In genomic region chrX:101429976-101430375, GRCm38 (mm10) we compare ENCODE assay signal across 8 mouse cellular contexts. TPM values are rescaled to one million over a fixed set of nuclear protein-coding genes. Genes with fewer than 3 reads are reported as not detected.
DNase-seq lines count a peak whose midpoint lies in the region; ATAC-seq and TF ChIP-seq lines count a peak whose summit lies in the region.

No protein-coding gene starts in this region.

- H3K4me3 ChIP-seq in heart, embryonic 12.5 days: peak overlapping the region; percentile 73
- H3K4me3 ChIP-seq in CH12.LX (replicated peaks in 1 of 3; ENCODE audit: low read depth in 2 of 3, low read length in 2 of 3, poor library complexity in 1 of 3): peak overlapping the region; percentile 66 to 77 (median 74)
- H3K4me3 ChIP-seq in embryonic facial prominence, embryonic 10.5 days: peak overlapping the region; percentile 72
- H3K4me3 ChIP-seq in hindbrain, embryonic 16.5 days (ENCODE audit: low read length): peak overlapping the region; percentile 56

- intact Hi-C loops in heart, postnatal 25 days (cut with DNase I): loop anchor here (10.0 kb wide), 1 partner anchor 295 kb away; no protein-coding TSS in a partner anchor

- in situ Hi-C loops in CH12.LX (cut with MboI; ENCODE audit: low pct_ligation_motif_present, low pct_unique_long_range_greater_than_20kb, low sequenced_read_pairs): loop anchor here (25.0 kb wide), 1 partner anchor 132 kb away; no protein-coding TSS in a partner anchor

- 19% methylated on average over 14 of the region's 14 CpGs for WGBS in heart, embryonic 12.5 days
- WGBS in embryonic facial prominence, embryonic 10.5 days: 20% methylated on average over 14 of the region's 14 CpGs
- 11% methylated on average over 14 of the region's 14 CpGs for whole genome bisulfite sequencing in hindbrain, embryonic 16.5 days

- H3K4me1 ChIP-seq in heart, embryonic 12.5 days (replicated peaks): no peaks in the 10 kb centered on the region
- H3K4me1 ChIP-seq in CH12.LX (ENCODE audit: control insufficient read depth in 1 of 2, insufficient read depth in 2 of 2): peaks cover 0 to 13% of the 10 kb centered on the region in 2 experiments; a peak in 1 of 4 replicates
- H3K4me1 ChIP-seq in embryonic facial prominence, embryonic 10.5 days: 0 out of 2 replicates have a peak, but pooled peaks cover 4% of the 10 kb centered on the region
- no peaks in the 10 kb centered on the region; the same call in 1 of the 2 replicates for H3K4me1 ChIP-seq in hindbrain, embryonic 16.5 days (ENCODE audit: control insufficient read depth, insufficient read depth, low read depth, low read length)

- H3K9ac ChIP-seq in heart, embryonic 12.5 days: peak overlapping the region; percentile 86
- peak overlapping the region; percentile 27 for H3K9ac ChIP-seq in CH12.LX (ENCODE audit: insufficient read depth, low read depth)
- peak overlapping the region; percentile 70 for H3K9ac ChIP-seq in hindbrain, embryonic 16.5 days (ENCODE audit: low read depth, low read length)

- peak overlapping the region; percentile 97 for H3K27ac ChIP-seq in heart, embryonic 12.5 days (ENCODE audit: poor library complexity, severe bottlenecking)
- H3K27ac ChIP-seq in CH12.LX (ENCODE audit: insufficient read depth, low read depth): peak overlapping the region; percentile 66
- peak overlapping the region; percentile 98 for H3K27ac ChIP-seq in embryonic facial prominence, embryonic 10.5 days (replicated peaks)
- H3K27ac ChIP-seq in hindbrain, embryonic 16.5 days (ENCODE audit: low read depth, low read length): peak overlapping the region; percentile 91

- H3K36me3 ChIP-seq in heart, embryonic 12.5 days: peaks cover 11% of the 10 kb centered on the region; the same call in 1 of the 2 replicates
- peaks cover 9 to 18% of the 10 kb centered on the region in 2 experiments for H3K36me3 ChIP-seq in CH12.LX (replicated peaks in 1 of 2; ENCODE audit: control insufficient read depth in 1 of 2, insufficient read depth in 1 of 2, low read length in 1 of 2)
- H3K36me3 ChIP-seq in embryonic facial prominence, embryonic 10.5 days (replicated peaks): peaks cover 43% of the 10 kb centered on the region
- no peaks in the 10 kb centered on the region for H3K36me3 ChIP-seq in hindbrain, embryonic 16.5 days (ENCODE audit: control insufficient read depth, insufficient read depth, low read length)

- no peak for DNase-seq in heart, postnatal 25 days (ENCODE audit: low spot score)
- DNase-seq in CH12.LX (ENCODE audit: extremely low read depth): no peak
- DNase-seq in embryonic facial prominence, embryonic 10.5 days (ENCODE audit: low spot score): no peak
- peak; percentile 15 for DNase-seq in mesoderm, embryonic 11.5 days (ENCODE audit: low read depth, low spot score)
- no peak for DNase-seq in layer of hippocampus, postnatal 25 days (ENCODE audit: extremely low spot score in 1 of 2, low spot score in 1 of 2)
- DNase-seq in urinary bladder, postnatal 10 days (ENCODE audit: low spot score): no peak

- peak overlapping the region; percentile 56 for H3K4me2 ChIP-seq in heart, embryonic 12.5 days
- H3K4me2 ChIP-seq in CH12.LX (ENCODE audit: insufficient read depth, low read depth, poor library complexity, severe bottlenecking): no peak overlapping the region
- peak overlapping the region; percentile 55 for H3K4me2 ChIP-seq in hindbrain, embryonic 16.5 days (ENCODE audit: low read length)

- TF ChIP-seq CTCF in CH12.LX (conservative IDR thresholded peaks at IDR 0.05 in 1 of 2, IDR thresholded peaks at IDR 0.05 in 1 of 2; ENCODE audit: low read depth in 2 of 2, low read length in 2 of 2): no peak

- peak; percentile 44 for ATAC-seq in heart, embryonic 12.5 days (ENCODE audit: insufficient number of reproducible peaks, low FRiP score)
- ATAC-seq in hindbrain, embryonic 16.5 days: peak; percentile 56

- dilution Hi-C loops in CH12.LX (cut with MboI; ENCODE audit: extremely low pct_ligation_motif_present, extremely low pct_unique_long_range_greater_than_20kb, low sequenced_read_pairs): no loop called here

- H3K9me3 ChIP-seq in heart, embryonic 12.5 days (replicated peaks): no peaks in the 10 kb centered on the region
- no peaks in the 10 kb centered on the region for H3K9me3 ChIP-seq in CH12.LX (replicated peaks; ENCODE audit: low read length)
- no peaks in the 10 kb centered on the region for H3K9me3 ChIP-seq in embryonic facial prominence, embryonic 10.5 days
- H3K9me3 ChIP-seq in hindbrain, embryonic 16.5 days (ENCODE audit: control insufficient read depth, low read length): no peaks in the 10 kb centered on the region

- no peak for TF ChIP-seq POLR2A in CH12.LX (IDR thresholded peaks at IDR 0.05; ENCODE audit: low read depth, low read length)

- TF ChIP-seq EP300 in CH12.LX (IDR thresholded peaks at IDR 0.05; ENCODE audit: low read length): no peak

- no peak for TF ChIP-seq RAD21 in CH12.LX (IDR thresholded peaks at IDR 0.05; ENCODE audit: low read depth, low read length)

- H3K27me3 ChIP-seq in heart, embryonic 12.5 days (replicated peaks): no peaks in the 10 kb centered on the region
- no peaks in the 10 kb centered on the region for H3K27me3 ChIP-seq in CH12.LX (replicated peaks)
- H3K27me3 ChIP-seq in embryonic facial prominence, embryonic 10.5 days (replicated peaks; ENCODE audit: low read depth, poor library complexity, severe bottlenecking): peaks cover 11% of the 10 kb centered on the region
- no peaks in the 10 kb centered on the region for H3K27me3 ChIP-seq in hindbrain, embryonic 16.5 days (replicated peaks; ENCODE audit: control insufficient read depth, insufficient read depth, low read length)

- peaks cover 46% of the 10 kb centered on the region for H3K79me2 ChIP-seq in CH12.LX (replicated peaks; ENCODE audit: control insufficient read depth, extremely low read depth, insufficient read depth, poor library complexity, severe bottlenecking)

TF ChIP-seq in CH12.LX, 34 proteins besides CTCF, POLR2A, EP300 and RAD21:
- TF ChIP-seq RCOR1 (conservative IDR thresholded peaks at IDR 0.05; ENCODE audit: low read depth, low read length) (no peak), CHD2 (IDR thresholded peaks at IDR 0.05; ENCODE audit: low read length) (no peak), HCFC1 (IDR thresholded peaks at IDR 0.05; ENCODE audit: low read depth, low read length) (no peak), MYC (IDR thresholded peaks at IDR 0.05; ENCODE audit: low read depth, low read length) (0 out of 2 replicates have a peak, but pooled peaks have one; percentile 30)

RNA-seq across cellular contexts. Expression of gene Nono, which starts 0.9 kb away (rescaled TPM):
- polyA plus RNA-seq in heart, embryonic 12.5 days (2016; fragmentation: Nextera tagmentation; extraction: Ambion mirVana): 290 and 312 TPM in 2 replicates
- 10 to 100 TPM; 69.3 to 75.5 TPM for total RNA-seq in heart, postnatal 25 days (2021)
- total RNA-seq in CH12.LX (2012; rRNA removed) (314 and 325 TPM in 2 replicates), CH12.LX (2014; rRNA removed) (388 and 398 TPM in 2 replicates)
- 535 and 618 TPM in 2 replicates for polyA plus RNA-seq in CH12.LX (2012; ENCODE audit: insufficient read length, low read depth)
- polyA plus RNA-seq in embryonic facial prominence, embryonic 10.5 days (2016; fragmentation: Nextera tagmentation; extraction: Ambion mirVana): 646 and 656 TPM in 2 replicates
- 256 and 286 TPM in 2 replicates for polyA plus RNA-seq in hindbrain, embryonic 16.5 days (2015; fragmentation: Nextera tagmentation; extraction: Ambion mirVana)
- total RNA-seq in layer of hippocampus, postnatal 25 days (2021): 100 to 1,000 TPM; 131 to 158 TPM

RNA-seq across cellular contexts. Expression of gene Zmym3, which starts 9.3 kb away (rescaled TPM):
- 29.9 and 30.0 TPM in 2 replicates for polyA plus RNA-seq in heart, embryonic 12.5 days (2016; fragmentation: Nextera tagmentation; extraction: Ambion mirVana)
- total RNA-seq in heart, postnatal 25 days (2021): 10 to 100 TPM; 12.9 to 18.9 TPM
- total RNA-seq in CH12.LX (2012; rRNA removed) (18.0 and 18.8 TPM in 2 replicates), CH12.LX (2014; rRNA removed) (16.6 and 16.7 TPM in 2 replicates)
- polyA plus RNA-seq in CH12.LX (2012; ENCODE audit: insufficient read length, low read depth): 31.3 TPM in 2 replicates
- polyA plus RNA-seq in embryonic facial prominence, embryonic 10.5 days (2016; fragmentation: Nextera tagmentation; extraction: Ambion mirVana): 20.9 and 27.5 TPM in 2 replicates
- 90.6 and 91.5 TPM in 2 replicates for polyA plus RNA-seq in hindbrain, embryonic 16.5 days (2015; fragmentation: Nextera tagmentation; extraction: Ambion mirVana)
- 100 to 1,000 TPM; 134 to 167 TPM for total RNA-seq in layer of hippocampus, postnatal 25 days (2021)

RNA-seq across cellular contexts. Expression of gene Itgb1bp2, which starts 18.9 kb away (rescaled TPM):
- polyA plus RNA-seq in heart, embryonic 12.5 days (2016; fragmentation: Nextera tagmentation; extraction: Ambion mirVana): 52.7 and 54.9 TPM in 2 replicates
- 100 to 1,000 TPM; 226 to 255 TPM for total RNA-seq in heart, postnatal 25 days (2021)
- total RNA-seq in CH12.LX (2012; rRNA removed) (0.88 and 1.3 TPM in 2 replicates), CH12.LX (2014; rRNA removed) (1.1 and 1.6 TPM in 2 replicates)
- polyA plus RNA-seq in CH12.LX (2012; ENCODE audit: insufficient read length, low read depth): 1.2 and 1.4 TPM in 2 replicates
- polyA plus RNA-seq in embryonic facial prominence, embryonic 10.5 days (2016; fragmentation: Nextera tagmentation; extraction: Ambion mirVana): 2.3 and 3.2 TPM in 2 replicates
- polyA plus RNA-seq in hindbrain, embryonic 16.5 days (2015; fragmentation: Nextera tagmentation; extraction: Ambion mirVana): 0.78 and 7.2 TPM in 2 replicates
- 1 to 10 TPM in 1 of 2 experiments, under 1 TPM in 1; 0.42 to 1.8 TPM for total RNA-seq in layer of hippocampus, postnatal 25 days (2021)

RNA-seq across cellular contexts. Expression of gene Gjb1, which starts 53.8 kb away (rescaled TPM):
- 0.13 and 0.66 TPM in 2 replicates for polyA plus RNA-seq in heart, embryonic 12.5 days (2016; fragmentation: Nextera tagmentation; extraction: Ambion mirVana)
- total RNA-seq in heart, postnatal 25 days (2021): not detected
- total RNA-seq in CH12.LX (2012; rRNA removed): not detected in 2 replicates
- total RNA-seq in CH12.LX (2014; rRNA removed): not detected in 2 replicates
- not detected in 2 replicates for polyA plus RNA-seq in CH12.LX (2012; ENCODE audit: insufficient read length, low read depth)
- polyA plus RNA-seq in embryonic facial prominence, embryonic 10.5 days (2016; fragmentation: Nextera tagmentation; extraction: Ambion mirVana): not detected in 2 replicates
- polyA plus RNA-seq in hindbrain, embryonic 16.5 days (2015; fragmentation: Nextera tagmentation; extraction: Ambion mirVana): 1.3 and 2.2 TPM in 2 replicates
- total RNA-seq in layer of hippocampus, postnatal 25 days (2021): 10 to 100 TPM; 13.2 TPM

Comparison
In these comparisons a context has a peak if more than half of its experiments do, and no peak if none do; other contexts are left out.
1. H3K9ac ChIP-seq: peak in every context shown above with its lines; median percentile 86 in heart, embryonic 12.5 days; 70 in hindbrain, embryonic 16.5 days; 27 in CH12.LX.